Mouse (Mus musculus) embryo, embryonic 9.5 days (tissue): Measurements from ENCODE around the gene Ankrd33b.

ENCODE experiments used
- DNase-seq: peaks from one replicate; pipeline ENCODE4 v3.0.0-alpha.2; 2017; ENCODE audit errors: extremely low spot score

Gene Ankrd33b

GRCm38 (mm10) chr15:31367481-31368200 is at the start of gene Ankrd33b:
Gene Ankrd33b, minus strand, starts transcription at chr15:31367726.
- DNase-seq: peak; percentile 74

GRCm38 (mm10) chr15:31415181-31415580 is 47.7 kb upstream of the Ankrd33b start:
- DNase-seq: no peak

- no peak for DNase-seq
Observed at GRCm38 (mm10) chr15:31414179-31414898, 46.8 kb upstream of the Ankrd33b start.

GRCm38 (mm10) chr15:31413662-31414061 is 46.1 kb upstream of the Ankrd33b start:
- DNase-seq: no peak

- no peak for DNase-seq
Observed at GRCm38 (mm10) chr15:31412933-31413332, 45.4 kb upstream of the Ankrd33b start.

- no peak for DNase-seq
Observed at GRCm38 (mm10) chr15:31412436-31412835, 44.9 kb upstream of the Ankrd33b start.

- no peak for DNase-seq
Observed at GRCm38 (mm10) chr15:31407490-31407889, 40.0 kb upstream of the Ankrd33b start.

GRCm38 (mm10) chr15:31406881-31407280 is 39.4 kb upstream of the Ankrd33b start:
- no peak for DNase-seq

GRCm38 (mm10) chr15:31404346-31404745 is 36.8 kb upstream of the Ankrd33b start:
- no peak for DNase-seq

GRCm38 (mm10) chr15:31402200-31402892 is 34.8 kb upstream of the Ankrd33b start:
- DNase-seq: no peak

GRCm38 (mm10) chr15:31400974-31401373 is 33.4 kb upstream of the Ankrd33b start:
- DNase-seq: no peak

- DNase-seq: no peak
Observed at GRCm38 (mm10) chr15:31398769-31399168, 31.2 kb upstream of the Ankrd33b start.

- no peak for DNase-seq
Observed at GRCm38 (mm10) chr15:31397379-31397778, 29.9 kb upstream of the Ankrd33b start.

- no peak for DNase-seq
Observed at GRCm38 (mm10) chr15:31396755-31397154, 29.2 kb upstream of the Ankrd33b start.

- DNase-seq: no peak
Observed at GRCm38 (mm10) chr15:31395986-31396385, 28.5 kb upstream of the Ankrd33b start.

GRCm38 (mm10) chr15:31393402-31393801 is 25.9 kb upstream of the Ankrd33b start:
- no peak for DNase-seq

- DNase-seq: no peak
Observed at GRCm38 (mm10) chr15:31392705-31393104, 25.2 kb upstream of the Ankrd33b start.

GRCm38 (mm10) chr15:31392135-31392534 is 24.6 kb upstream of the Ankrd33b start:
- DNase-seq: no peak

GRCm38 (mm10) chr15:31381936-31382468 is 14.5 kb upstream of the Ankrd33b start:
- DNase-seq: no peak

GRCm38 (mm10) chr15:31379471-31379870 is 11.9 kb upstream of the Ankrd33b start:
- no peak for DNase-seq

- DNase-seq: no peak
Observed at GRCm38 (mm10) chr15:31375212-31375611, 7.7 kb upstream of the Ankrd33b start.

GRCm38 (mm10) chr15:31369125-31369612 is 1.6 kb upstream of the Ankrd33b start:
- DNase-seq: peak; percentile 15
